ENCODE assay signal across 8 mouse cellular contexts in the genomic region with DNA sequence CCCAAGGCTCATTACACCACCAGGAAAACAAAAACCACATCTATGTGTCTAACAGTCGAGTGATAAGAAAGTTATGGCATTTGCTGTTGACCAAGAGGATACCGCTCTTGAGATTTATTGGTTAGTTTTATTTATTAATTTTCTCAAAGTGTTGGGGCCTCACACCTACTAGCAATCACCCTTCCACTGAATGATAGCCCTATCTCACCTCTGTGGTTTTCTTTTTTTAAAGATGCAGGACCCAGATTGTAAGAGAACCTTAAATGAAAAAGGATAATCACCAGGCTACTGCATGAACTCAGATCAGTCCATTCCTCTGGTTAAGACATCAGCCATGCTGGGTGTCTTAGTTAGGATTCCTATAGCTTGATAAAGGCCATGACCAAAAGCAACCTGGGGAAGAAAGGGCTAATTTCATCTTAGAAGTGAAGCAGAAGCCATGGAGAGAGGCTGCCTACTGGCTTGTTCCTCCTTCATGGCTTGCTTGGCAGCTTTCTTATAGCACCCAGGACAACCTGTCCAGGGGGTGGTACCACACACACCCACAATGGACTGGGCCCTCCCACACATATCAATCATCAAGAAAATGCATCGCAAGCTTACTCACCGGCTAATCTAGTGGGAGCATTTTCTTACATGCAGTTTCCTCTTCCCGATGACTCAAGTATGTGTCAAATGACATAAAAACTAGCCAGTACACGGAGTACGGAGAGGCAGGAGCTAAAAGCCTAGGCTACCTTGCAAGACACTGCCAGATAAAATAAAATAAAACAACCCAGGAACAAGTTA. TPM values are rescaled to one million over a fixed set of nuclear protein-coding genes. Genes with fewer than 3 reads are reported as not detected.
DNase-seq lines count a peak whose midpoint lies in the region; TF ChIP-seq lines count a peak whose summit lies in the region.

No protein-coding gene starts in this region.

- no peak overlapping the region for H3K4me3 ChIP-seq in cerebellum, adult 2 months (replicated peaks; ENCODE audit: insufficient read depth, low read depth, low read length)

- DNase-seq in heart, adult 9 months (ENCODE audit: low spot score in 2 of 2): peak; percentile 33 to 40
- no peak for DNase-seq in heart, postnatal 4 days
- DNase-seq in 416B (ENCODE audit: low read depth) (peak; percentile 91), liver (peak; percentile 56)
- DNase-seq in c-Kit-negative CD71-positive TER-119-positive erythroid progenitor cells, embryonic 14.5 days (ENCODE audit: low read depth, low spot score): peak; percentile 37
- no peak for DNase-seq in layer of hippocampus, adult 18-20 months (ENCODE audit: low spot score in 2 of 2)
- DNase-seq in cerebellum, adult 2 months: no peak
- no peak for DNase-seq in left cerebral cortex, postnatal 10 days (ENCODE audit: extremely low spot score in 1 of 2, low spot score in 2 of 2)

- WGBS in cerebellum, adult 2 months: 93% methylated on average over 7 of the region's 7 CpGs

- no peak overlapping the region for H3K27ac ChIP-seq in cerebellum, adult 2 months (ENCODE audit: insufficient read depth, low read length)

- TF ChIP-seq CTCF in cerebellum, adult 2 months (IDR thresholded peaks at IDR 0.05; ENCODE audit: borderline replicate concordance, insufficient read depth, low read depth, low read length): no peak

- no peak for TF ChIP-seq POLR2A in cerebellum, adult 2 months (IDR thresholded peaks at IDR 0.05; ENCODE audit: borderline replicate concordance, insufficient read depth, low read length)

- H3K4me1 ChIP-seq in cerebellum, adult 2 months (ENCODE audit: control insufficient read depth, insufficient read depth, low read length): no peaks in the 10 kb centered on the region

- intact Hi-C loops in left cerebral cortex, postnatal 10 days (cut with DNase I): no loop called here

- H3K27me3 ChIP-seq in cerebellum, adult 2 months (ENCODE audit: control insufficient read depth, insufficient read depth, low read length): no peaks in the 10 kb centered on the region

RNA-seq across cellular contexts. Expression of gene B4galt1, which starts 7.5 kb away (rescaled TPM):
- 10 to 100 TPM; 92.2 to 93.6 TPM for total RNA-seq in heart, postnatal 4 days (2021)
- total RNA-seq in layer of hippocampus, adult 18-20 months (2021): 1 to 10 TPM; 7.0 to 7.6 TPM
- polyA plus RNA-seq in cerebellum, adult 2 months (2012; rRNA removed): 3.2 and 3.5 TPM in 2 replicates
- 1 to 10 TPM; 6.8 to 7.0 TPM for total RNA-seq in left cerebral cortex, postnatal 10 days (2021)

Comparison
In these comparisons a context has a peak if more than half of its experiments do, and no peak if none do; other contexts are left out.
1. DNase-seq: peak in heart, adult 9 months (2 of 2), 416B (single experiment), c-Kit-negative CD71-positive TER-119-positive erythroid progenitor cells, embryonic 14.5 days (single experiment) and liver (single experiment); none in heart, postnatal 4 days (single experiment), layer of hippocampus, adult 18-20 months (0 of 2), cerebellum, adult 2 months (0 of 2) and left cerebral cortex, postnatal 10 days (0 of 2).
2. RNA of gene B4galt1, which starts 7.5 kb away (total RNA-seq): 92.2 to 93.6 TPM in heart, postnatal 4 days; 7.0 to 7.6 TPM in layer of hippocampus, adult 18-20 months and 6.8 to 7.0 TPM in left cerebral cortex, postnatal 10 days; every median in the first group is over 10 times any median in the second.